Mouse (Mus musculus) myocyte (in vitro differentiated cells): ENCODE measurements around the gene Kif1b.

ENCODE experiments used
- E2F4 ChIP-seq: IDR thresholded peaks from one replicate; pipeline ENCODE4 v1.6.1; 2011; ENCODE audit warnings: mild to moderate bottlenecking, control low read depth, moderate library complexity; ENCODE audit not compliant: insufficient read depth
- MYOD1 ChIP-seq, 3 experiments: IDR thresholded peaks; one replicate each; pipeline ENCODE4 v1.6.1; 2011; ENCODE audit warnings: control low read depth in 2 of 3, low read depth in 2 of 3, mild to moderate bottlenecking in 2 of 3, moderate library complexity in 1 of 3; ENCODE audit not compliant: insufficient read length in 2 of 3, control insufficient read depth in 1 of 3
- POLR2A ChIP-seq: IDR thresholded peaks from one replicate; pipeline ENCODE4 v1.6.1; 2011; ENCODE audit warnings: low read depth, mild to moderate bottlenecking, control low read depth, moderate library complexity; ENCODE audit not compliant: insufficient read length
- POLR2AphosphoS2 ChIP-seq: IDR thresholded peaks from one replicate; pipeline ENCODE4 v1.6.1; 2011; ENCODE audit warnings: low read depth, control low read depth; ENCODE audit not compliant: insufficient read length
- TCF12 ChIP-seq: IDR thresholded peaks from one replicate; pipeline ENCODE4 v1.6.1; 2011; ENCODE audit warnings: mild to moderate bottlenecking, control low read depth; ENCODE audit not compliant: poor library complexity, insufficient read depth, severe bottlenecking
- TCF3 ChIP-seq: IDR thresholded peaks from one replicate; pipeline ENCODE4 v1.6.1; 2011; ENCODE audit warnings: low read depth, control low read depth; ENCODE audit not compliant: insufficient read length
- USF1 ChIP-seq: IDR thresholded peaks from one replicate; pipeline ENCODE4 v1.6.1; 2011; ENCODE audit warnings: low read depth, mild to moderate bottlenecking, control low read depth, moderate library complexity

- TF ChIP-seq POLR2AphosphoS2 (no peak), POLR2A (no peak), MYOD1 (IDR thresholded peaks at IDR 0.05; ENCODE audit: control insufficient read depth in 1 of 3, insufficient read length in 2 of 3, low read depth in 2 of 3) (peak in 1 of 3 experiments; percentile 52), TCF12 (no peak), USF1 (no peak), E2F4 (no peak), TCF3 (no peak)
Observed at GRCm38 (mm10) chr4:149323730-149324129, 16.2 kb upstream of the Kif1b start.
